Mouse (Mus musculus) gastrocnemius, postnatal 4 days (tissue): Measurements from ENCODE around the gene Inpp5d. TPM values are rescaled to one million over a fixed set of nuclear protein-coding genes. Genes with fewer than 3 reads are reported as not detected.
A peak's percentile ranks its signal among the peaks of the same experiment; 100 is the strongest.
"Not testable (repeated sequence)": the region's sequence is repeated elsewhere in the genome, so short reads cannot be mapped to it uniquely, and the experiment has no call there.

ENCODE experiments used
- DNase-seq, 2 experiments: peaks; one replicate each; pipeline ENCODE4 v3.0.0; 2021 to 2022; ENCODE audit warnings: low spot score in 2 of 2, mixed read lengths in 2 of 2
- total RNA-seq, 2 experiments: library from RNA; stranded (reverse); gene quantifications; 2 replicates each; pipeline ENCODE4 v1.2.3; 2021

Inpp5d gene
- total RNA-seq, 2 experiments from 2014 or later = 13.3 to 19.3 TPM

- no peak for DNase-seq
Observed at GRCm38 (mm10) chr1:87651436-87651835, 31.3 kb downstream of the Inpp5d start.

GRCm38 (mm10) chr1:87655101-87655500, 35.0 kb downstream of the Inpp5d start:
- no peak for DNase-seq

- no peak for DNase-seq
Observed at GRCm38 (mm10) chr1:87658063-87658462, 38.0 kb downstream of the Inpp5d start.

- no peak for DNase-seq
Observed at GRCm38 (mm10) chr1:87658485-87658884, 38.4 kb downstream of the Inpp5d start.

- peak in 1 of 2 experiments; percentile 31 for DNase-seq
Observed at GRCm38 (mm10) chr1:87658937-87659617, 39.0 kb downstream of the Inpp5d start.

GRCm38 (mm10) chr1:87659618-87659960, 39.5 kb downstream of the Inpp5d start:
- no peak for DNase-seq

GRCm38 (mm10) chr1:87660740-87661139, 40.6 kb downstream of the Inpp5d start:
- DNase-seq = no peak

- no peak for DNase-seq
Observed at GRCm38 (mm10) chr1:87663992-87664391, 43.9 kb downstream of the Inpp5d start.

- no peak for DNase-seq
Observed at GRCm38 (mm10) chr1:87667006-87667405, 46.9 kb downstream of the Inpp5d start.

GRCm38 (mm10) chr1:87668300-87668699, 48.2 kb downstream of the Inpp5d start:
- DNase-seq = no peak

GRCm38 (mm10) chr1:87671483-87671882, 51.4 kb downstream of the Inpp5d start:
- no peak for DNase-seq

- DNase-seq = no peak
Observed at GRCm38 (mm10) chr1:87673822-87674604, 53.9 kb downstream of the Inpp5d start.

- DNase-seq = no peak
Observed at GRCm38 (mm10) chr1:87676006-87676405, 55.9 kb downstream of the Inpp5d start.

- no peak for DNase-seq
Observed at GRCm38 (mm10) chr1:87679089-87679488, 59.0 kb downstream of the Inpp5d start.

GRCm38 (mm10) chr1:87680950-87681349, 60.8 kb downstream of the Inpp5d start:
- DNase-seq = no peak

GRCm38 (mm10) chr1:87682473-87682872, 62.4 kb downstream of the Inpp5d start:
- not testable (repeated sequence) for DNase-seq

GRCm38 (mm10) chr1:87684071-87684470, 64.0 kb downstream of the Inpp5d start:
- DNase-seq = no peak

GRCm38 (mm10) chr1:87684791-87685190, 64.7 kb downstream of the Inpp5d start:
- no peak for DNase-seq

- DNase-seq = no peak
Observed at GRCm38 (mm10) chr1:87686351-87686750, 66.2 kb downstream of the Inpp5d start.

GRCm38 (mm10) chr1:87687009-87687408, 66.9 kb downstream of the Inpp5d start:
- DNase-seq = no peak

GRCm38 (mm10) chr1:87689661-87690341, 69.7 kb downstream of the Inpp5d start:
- no peak for DNase-seq

- peak in 1 of 2 experiments; percentile 22 for DNase-seq
Observed at GRCm38 (mm10) chr1:87696358-87696757, 76.2 kb downstream of the Inpp5d start.
